Mouse (Mus musculus): ENCODE data around the gene Aoah. TPM values are rescaled to one million over a fixed set of nuclear protein-coding genes. Genes with fewer than 3 reads are reported as not detected.

Gene Aoah
- polyA plus RNA-seq, 2 experiments, result 1.3 to 1.6 TPM

GRCm38 (mm10) chr13:21074847-21075246 is 280.9 kb downstream of the Aoah start, which contains the start of gene Olfr1370:
Olfr1370 (minus strand) TSS chr13:21074947.
- no peaks in the 10 kb centered on the region for H3K36me3 ChIP-seq (replicated peaks; ENCODE audit: control insufficient read depth, insufficient read depth, low read depth)
- H3K27me3 ChIP-seq (ENCODE audit: control insufficient read depth, insufficient read depth, low read length), result no peaks in the 10 kb centered on the region
- TF ChIP-seq EP300 (IDR thresholded peaks at IDR 0.05; ENCODE audit: low read depth) (no peak), CTCF (IDR thresholded peaks at IDR 0.05; ENCODE audit: low read depth) (no peak)
- no peak within 1 kb of the TSS for H3K4me3 ChIP-seq (ENCODE audit: insufficient read depth in 1 of 2, low read depth in 2 of 2, low read length in 2 of 2)
- 58% methylated on average over 3 of the region's 3 CpGs for WGBS (ENCODE audit: insufficient replicate concordance)
- no peak within 1 kb of the TSS for H3K4me2 ChIP-seq (ENCODE audit: low read depth)
- H3K27ac ChIP-seq, result no peak within 1 kb of the TSS
- H3K4me1 ChIP-seq (replicated peaks; ENCODE audit: control insufficient read depth in 2 of 2, insufficient read depth in 2 of 2, low read length in 1 of 2), result no peaks in the 10 kb centered on the region
- no peak within 1 kb of the TSS for H3K9ac ChIP-seq (replicated peaks)
- H3K9me3 ChIP-seq (ENCODE audit: control insufficient read depth, low read length), result no peaks in the 10 kb centered on the region
- ATAC-seq (ENCODE audit: insufficient read depth) (no peak), DNase-seq (ENCODE audit: low read depth in 3 of 3, low spot score in 3 of 3) (no peak)

GRCm38 (mm10) chr13:21082686-21083085 is 288.8 kb downstream of the Aoah start:
- Histone ChIP-seq H3K9ac (replicated peaks) (no peak overlapping the region), H3K27ac (no peak overlapping the region), H3K4me3 (ENCODE audit: insufficient read depth in 1 of 2, low read depth in 2 of 2, low read length in 2 of 2) (no peak overlapping the region), H3K36me3 (replicated peaks; ENCODE audit: control insufficient read depth, insufficient read depth, low read depth) (no peaks in the 10 kb centered on the region), H3K4me2 (ENCODE audit: low read depth) (no peak overlapping the region), H3K27me3 (ENCODE audit: control insufficient read depth, insufficient read depth, low read length) (no peaks in the 10 kb centered on the region), H3K4me1 (replicated peaks; ENCODE audit: control insufficient read depth in 2 of 2, insufficient read depth in 2 of 2, low read length in 1 of 2) (no peaks in the 10 kb centered on the region), H3K9me3 (ENCODE audit: control insufficient read depth, low read length) (no peaks in the 10 kb centered on the region)
- DNase-seq (ENCODE audit: low read depth in 3 of 3, low spot score in 3 of 3) (no peak), ATAC-seq (ENCODE audit: insufficient read depth) (no peak)
- 42% methylated on average over 2 of the region's 2 CpGs for WGBS (ENCODE audit: insufficient replicate concordance)
- no peak for TF ChIP-seq CTCF (IDR thresholded peaks at IDR 0.05; ENCODE audit: low read depth)
- no peak for TF ChIP-seq EP300 (IDR thresholded peaks at IDR 0.05; ENCODE audit: low read depth)
